Mouse (Mus musculus) MN1 (cell line): ENCODE measurements around the gene Gpx7.

Source experiments
- DNase-seq: peaks from one replicate; pipeline ENCODE4 v3.0.0-alpha.2; 2016; ENCODE audit warnings: low spot score

The Gpx7 gene

DNA sequence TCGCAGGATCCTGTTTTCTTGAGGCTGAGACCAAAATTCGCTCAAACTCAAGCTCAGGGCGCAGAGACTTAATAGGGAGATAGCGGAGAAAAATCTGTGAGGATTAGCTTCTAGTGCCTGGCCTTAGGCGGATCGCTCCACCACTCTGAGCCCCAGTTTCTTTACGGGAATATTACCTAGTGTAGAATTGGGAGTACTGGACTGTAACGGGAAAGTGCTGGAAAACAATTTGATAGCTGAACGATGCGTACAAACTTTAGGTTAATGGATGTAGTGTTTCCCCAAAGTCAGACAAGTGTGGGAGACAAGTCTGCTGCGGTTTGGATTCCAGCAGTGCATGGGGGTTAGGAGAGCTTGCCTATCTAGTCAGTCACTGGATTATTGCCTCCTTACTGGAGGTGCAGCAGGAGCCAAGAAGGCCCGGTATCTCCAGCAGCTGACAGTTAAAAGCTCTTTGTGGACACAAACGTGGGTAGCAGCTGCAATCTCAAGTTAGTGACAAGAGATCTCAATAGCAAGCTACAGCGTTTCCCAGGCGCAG lies at the start of gene Gpx7:
Gene Gpx7 (minus strand): TSS at position 101 of the 541 bp plus-strand sequence.
- DNase-seq, result no peak

DNA sequence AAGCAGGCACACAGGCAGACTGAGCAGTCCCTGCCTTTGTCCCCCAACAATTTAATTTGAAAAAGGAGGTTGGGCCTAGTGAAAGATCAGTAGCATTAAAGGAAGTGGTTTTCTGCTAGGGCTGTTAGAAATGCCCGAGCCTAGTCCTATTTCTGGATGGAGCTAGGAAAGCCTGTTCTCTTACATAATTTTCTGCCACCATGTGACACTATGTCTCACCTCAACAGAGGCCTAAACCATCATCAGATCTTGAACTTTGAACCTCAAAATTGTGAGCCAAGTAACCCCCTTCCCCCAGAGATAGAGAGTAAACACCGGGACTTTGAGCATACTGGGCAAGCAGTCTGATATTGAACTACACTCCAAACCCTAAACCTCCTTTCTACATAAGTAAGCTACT lies 49.3 kb upstream of the Gpx7 start:
- no peak for DNase-seq

DNA sequence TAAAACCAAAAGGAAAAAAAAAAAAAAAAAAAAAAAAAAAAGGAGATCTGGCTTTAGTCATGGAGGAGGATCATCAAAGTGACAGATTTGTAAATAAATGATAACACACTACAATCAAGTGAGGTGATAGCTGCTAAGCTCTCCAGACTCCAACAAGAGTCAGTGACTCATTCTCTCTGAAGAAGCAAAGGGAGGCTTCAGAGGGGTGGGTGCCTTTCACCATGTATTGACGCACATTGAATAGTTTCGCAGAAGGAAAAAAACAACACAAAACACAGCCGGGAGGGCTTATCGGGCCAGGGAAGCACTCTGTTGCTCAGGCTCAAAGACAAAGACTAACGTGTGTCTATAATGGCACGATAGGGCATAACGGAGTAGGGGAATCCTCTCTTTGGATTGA lies 41.3 kb upstream of the Gpx7 start:
- peak; percentile 20 for DNase-seq

- no peak for DNase-seq
Observed at GRCm38 (mm10) chr4:108438082-108438840, 31.5 kb upstream of the Gpx7 start.

DNA sequence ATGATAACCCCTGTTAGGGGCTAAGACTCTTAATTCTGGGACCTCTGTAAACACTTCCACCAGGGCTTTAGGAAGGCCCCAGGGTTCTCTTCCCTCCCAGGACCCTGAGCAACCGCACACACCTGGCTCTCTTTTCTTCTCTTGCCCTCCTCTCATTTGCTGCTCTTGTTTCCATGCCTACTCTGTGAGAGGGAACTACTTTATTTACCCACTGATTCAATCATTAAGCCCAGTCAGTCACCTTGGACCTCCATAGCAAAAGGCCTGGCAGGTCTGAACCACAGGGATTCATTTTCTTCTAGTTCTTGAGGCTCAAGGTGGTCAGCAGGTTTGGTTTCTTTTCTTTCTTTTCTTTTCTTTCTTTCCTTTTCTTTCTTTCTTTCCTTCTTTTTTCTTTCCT lies 29.5 kb upstream of the Gpx7 start:
- DNase-seq, result no peak

DNA sequence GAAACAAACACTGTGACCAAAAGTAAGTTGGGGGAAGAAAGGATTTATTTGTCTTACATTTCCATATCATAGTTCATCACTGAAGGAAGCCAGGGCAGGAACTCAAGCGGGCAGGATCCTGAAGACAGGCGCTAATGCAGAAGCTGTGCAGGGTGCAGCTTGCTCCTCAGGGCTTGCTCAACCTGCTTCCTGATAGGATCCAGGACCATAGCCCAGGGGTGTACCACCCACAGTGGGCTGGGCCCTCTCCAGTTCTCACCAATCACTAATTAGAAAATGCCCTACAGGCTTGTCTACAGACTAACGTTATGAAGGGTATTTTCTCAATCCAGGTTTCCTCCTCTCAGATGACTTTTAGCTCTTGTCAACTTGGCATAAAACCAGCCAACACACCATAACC lies 28.9 kb upstream of the Gpx7 start:
- no peak for DNase-seq

DNA sequence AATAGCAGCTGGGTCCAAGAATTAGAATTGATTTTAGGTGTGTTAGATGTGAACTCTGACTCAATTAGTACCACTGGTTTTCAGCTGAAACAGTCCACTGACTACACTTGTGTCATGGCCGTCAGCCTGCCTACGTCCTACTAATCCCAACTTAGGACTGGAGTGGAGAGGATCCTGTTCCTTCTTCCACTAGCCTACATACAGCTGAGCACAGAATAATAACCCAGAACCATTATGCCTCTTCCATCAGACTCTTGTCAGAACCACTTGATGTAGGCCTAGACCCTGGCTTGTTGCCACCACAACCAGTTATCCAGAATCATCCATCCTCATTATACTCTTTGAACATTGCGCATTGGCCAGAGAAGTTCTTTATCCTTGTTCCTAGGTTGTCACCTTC lies 28.0 kb upstream of the Gpx7 start:
- DNase-seq, result no peak

DNA sequence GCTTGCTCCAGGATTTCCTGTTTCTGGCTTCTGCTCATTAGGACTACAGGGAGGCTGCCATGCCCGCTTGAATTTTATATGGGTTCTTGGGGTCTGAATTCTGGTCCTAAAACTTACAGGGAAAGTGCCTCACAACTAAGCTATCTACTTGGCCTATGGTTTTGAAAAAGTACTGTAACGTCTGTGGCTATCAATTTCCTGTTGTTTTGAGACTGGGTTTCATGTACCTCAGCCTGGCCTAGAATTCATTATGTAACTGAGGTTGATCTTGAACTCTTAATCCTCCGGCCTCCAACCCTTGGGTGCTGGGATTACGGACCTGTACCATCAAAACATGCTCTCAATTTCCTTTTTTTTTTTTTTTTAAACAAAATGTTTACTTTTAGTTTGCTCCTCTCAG lies 27.5 kb upstream of the Gpx7 start:
- no peak for DNase-seq

GRCm38 (mm10) chr4:108433341-108433740 lies 26.6 kb upstream of the Gpx7 start:
- no peak for DNase-seq

DNA sequence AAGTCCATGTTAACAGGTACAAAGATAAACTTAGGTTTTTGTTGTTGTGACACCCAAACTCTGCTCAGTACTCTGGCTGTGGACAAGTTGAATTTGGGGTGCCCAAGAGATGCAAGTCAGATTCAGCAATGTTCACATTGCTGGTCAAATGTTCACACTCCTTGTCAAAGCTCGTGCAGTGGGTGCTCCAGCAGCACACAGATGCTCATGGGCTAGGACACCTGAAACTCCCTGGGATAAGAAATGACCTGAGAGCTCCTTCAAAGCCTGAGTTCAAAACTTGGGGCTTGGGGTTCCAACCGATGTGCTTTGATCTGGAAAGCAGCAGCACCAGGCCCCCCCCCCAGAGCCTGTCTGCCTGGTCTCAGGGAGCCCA lies 24.8 kb upstream of the Gpx7 start:
- no peak for DNase-seq

DNA sequence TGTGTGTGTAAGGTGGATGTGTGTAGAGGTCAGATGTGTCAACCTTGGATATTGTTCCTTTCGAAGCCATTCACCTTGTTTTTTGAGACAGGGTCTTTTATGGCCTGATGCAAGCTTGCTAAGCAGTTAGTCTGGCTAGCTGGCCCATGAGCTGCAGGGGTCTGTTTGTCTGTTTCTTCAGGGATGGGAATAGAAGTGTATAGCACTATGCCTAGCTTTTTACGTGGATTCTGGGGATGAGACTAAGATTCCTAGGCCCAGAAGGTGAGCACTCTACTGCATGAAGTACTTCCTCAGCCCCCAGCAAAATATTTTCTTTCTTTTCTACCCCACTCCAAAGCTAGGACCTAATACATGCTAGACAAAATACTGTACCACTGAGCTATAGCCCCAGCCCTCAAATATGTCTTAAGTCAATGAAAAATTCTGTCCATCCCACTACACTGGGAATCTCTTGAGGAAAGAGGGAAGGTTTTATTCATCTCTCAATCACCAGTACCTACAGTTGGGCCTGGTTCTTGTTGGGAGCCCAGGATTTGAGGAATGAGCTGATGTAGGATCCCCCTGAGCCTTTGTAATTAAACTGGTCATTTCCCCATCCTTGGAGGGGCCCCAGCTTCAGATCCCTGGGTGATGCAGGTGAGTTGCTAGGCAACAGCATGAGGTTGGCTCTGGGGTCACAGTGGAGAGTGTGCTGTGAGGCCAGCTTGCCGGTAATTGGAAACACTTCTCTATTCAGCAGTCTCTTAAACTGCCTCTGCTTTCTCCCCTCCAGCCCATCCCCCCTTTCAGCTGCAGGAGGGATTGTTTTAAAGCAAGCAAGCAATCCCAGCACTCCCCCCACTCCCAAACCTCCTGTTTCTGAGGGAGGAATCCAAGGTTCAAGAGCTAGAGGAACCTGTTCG lies 24.1 kb upstream of the Gpx7 start:
- DNase-seq, result no peak

DNA sequence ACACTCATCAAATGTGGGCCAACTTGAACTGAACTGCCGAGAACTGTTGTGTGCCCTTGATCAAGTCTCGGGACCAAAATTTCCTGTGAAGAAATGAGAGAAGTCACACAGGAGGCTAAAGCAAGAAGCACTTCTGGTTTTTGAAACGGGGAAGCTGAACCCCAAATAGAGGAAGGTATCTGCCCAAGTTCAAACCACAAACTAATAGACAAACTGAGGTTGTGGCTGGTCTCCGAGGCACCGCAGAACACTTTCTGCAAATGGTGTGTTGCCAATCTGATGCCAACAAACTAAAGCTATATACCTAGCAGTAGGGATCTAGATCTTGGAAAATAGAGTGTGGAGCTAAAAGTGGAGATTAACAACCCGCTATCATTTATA lies 21.6 kb upstream of the Gpx7 start:
- no peak for DNase-seq

DNA sequence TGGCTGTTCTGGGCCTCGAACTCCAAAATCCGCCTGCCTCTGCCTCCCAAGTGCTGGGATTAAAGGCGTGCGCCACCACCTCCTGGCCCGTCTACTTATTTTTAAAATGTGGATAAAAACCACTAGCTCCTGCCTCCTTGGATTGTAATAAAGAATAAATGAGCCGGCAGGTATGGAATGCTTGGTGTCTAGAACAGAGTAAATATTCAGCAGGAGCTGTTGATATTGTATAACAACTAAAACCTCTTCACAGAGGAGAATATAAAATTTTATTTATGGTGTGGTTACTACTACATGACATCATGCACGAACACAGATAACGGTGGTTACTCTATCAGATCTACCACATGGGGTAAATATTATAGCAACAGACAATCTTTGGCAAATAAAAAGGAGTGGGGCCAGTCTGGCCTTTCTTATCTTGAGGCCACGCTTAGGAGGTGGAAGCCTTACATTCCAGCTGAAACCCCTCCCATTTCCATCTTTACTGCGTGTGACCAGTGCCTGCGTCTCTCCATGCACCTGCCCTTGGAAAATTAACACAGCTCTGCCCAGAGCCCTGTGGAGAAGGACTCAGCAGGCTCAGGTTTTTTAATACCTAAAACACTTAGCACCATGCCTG lies 21.1 kb upstream of the Gpx7 start:
- DNase-seq, result no peak

GRCm38 (mm10) chr4:108424587-108424986 lies 17.8 kb upstream of the Gpx7 start:
- no peak for DNase-seq

GRCm38 (mm10) chr4:108407621-108408020 lies 860 bp upstream of the Gpx7 start:
- no peak for DNase-seq

GRCm38 (mm10) chr4:108406138-108406860 lies 462 bp downstream of the Gpx7 start:
- DNase-seq, result no peak

GRCm38 (mm10) chr4:108405766-108406137 lies 1.0 kb downstream of the Gpx7 start:
- DNase-seq, result no peak

- no peak for DNase-seq
Observed at GRCm38 (mm10) chr4:108403861-108404635, 2.7 kb downstream of the Gpx7 start.

- DNase-seq, result no peak
Observed at GRCm38 (mm10) chr4:108400395-108400794, 6.4 kb downstream of the Gpx7 start.

DNA sequence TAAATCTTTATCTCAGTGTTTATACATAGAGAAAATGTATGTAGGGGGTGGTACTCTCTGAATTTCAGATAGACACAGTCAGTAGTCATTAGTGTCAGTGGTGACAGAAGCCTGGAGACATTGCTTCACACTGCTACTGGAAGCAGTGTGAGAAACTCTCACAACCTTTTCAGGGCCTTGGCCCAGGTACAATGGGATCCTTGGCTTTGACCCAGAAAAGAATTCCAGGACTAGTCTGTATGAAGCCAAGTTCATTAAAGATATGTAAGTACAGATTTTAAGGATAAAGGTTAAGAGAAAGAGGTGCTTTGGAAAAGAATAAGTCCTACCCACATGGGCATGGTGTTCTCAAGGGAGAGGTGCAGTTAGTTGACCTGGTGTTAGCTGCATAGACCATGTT lies 12.5 kb downstream of the Gpx7 start:
- no peak for DNase-seq

- DNase-seq, result no peak
Observed at GRCm38 (mm10) chr4:108392558-108392957, 14.2 kb downstream of the Gpx7 start.
